Mouse (Mus musculus) ZHBTc4 (cell line): ENCODE data around the gene Hira.

Experiments
- DNase-seq: peaks from one replicate; pipeline ENCODE4 v3.0.0-alpha.2; 2011; ENCODE audit warnings: low read depth, low spot score

The Hira gene

GRCm38 (mm10) chr16:19014650-19015049, 137.8 kb downstream of the Hira start:
- DNase-seq, result no peak
